Mouse (Mus musculus) embryonic facial prominence, embryonic 11.5 days (tissue): ENCODE measurements around the gene Foxm1. TPM values are rescaled to one million over a fixed set of nuclear protein-coding genes. Genes with fewer than 3 reads are reported as not detected.

Source experiments
- ATAC-seq: fragments of 200-750 bp; cut with Nextera tagmentation; replicated peaks from 2 replicates; pipeline ENCODE4 v1.8.0; 2017; ENCODE audit warnings: low read depth; ENCODE audit not compliant: insufficient number of reproducible peaks, low FRiP score, low TSS enrichment
- DNase-seq: peaks from one replicate; pipeline ENCODE4 v3.0.0-alpha.2; 2015; ENCODE audit warnings: low spot score
- H3K27ac ChIP-seq: fragments of 300-500 bp; sonication (generic); replicated peaks from 2 replicates; pipeline ENCODE4 v1.5.1; 2014; ENCODE audit warnings: mild to moderate bottlenecking, low read depth, low read length, control low read depth
- H3K27me3 ChIP-seq: fragments of 300-500 bp; sonication (generic); 2 replicates; pipeline ENCODE4 v1.6.1; 2014; ENCODE audit warnings: mild to moderate bottlenecking, low read length, moderate library complexity, mixed read lengths; ENCODE audit not compliant: control insufficient read depth, insufficient read depth
- H3K36me3 ChIP-seq: fragments of 300-500 bp; sonication (generic); replicated peaks from 2 replicates; pipeline ENCODE4 v1.6.1; 2014; ENCODE audit warnings: low read depth, mild to moderate bottlenecking, low read length, moderate library complexity, mixed read lengths; ENCODE audit not compliant: control insufficient read depth, insufficient read depth
- H3K4me1 ChIP-seq: fragments of 300-500 bp; sonication (generic); 2 replicates; pipeline ENCODE4 v1.6.1; 2014; ENCODE audit warnings: low read length, mixed read lengths; ENCODE audit not compliant: control insufficient read depth, insufficient read depth
- H3K4me2 ChIP-seq: fragments of 300-500 bp; sonication (generic); 2 replicates; pipeline ENCODE4 v1.6.1; 2014; ENCODE audit warnings: low read depth, mild to moderate bottlenecking, control low read depth, low read length, moderate library complexity
- H3K4me3 ChIP-seq: fragments of 300-500 bp; sonication (generic); 2 replicates; pipeline ENCODE4 v1.5.1; 2014; ENCODE audit warnings: low read depth, low read length, control low read depth
- H3K9ac ChIP-seq: fragments of 300-500 bp; sonication (generic); replicated peaks from 2 replicates; pipeline ENCODE4 v1.6.1; 2014; ENCODE audit warnings: mild to moderate bottlenecking, control low read depth, low read length
- H3K9me3 ChIP-seq: fragments of 300-500 bp; sonication (generic); replicated peaks from 2 replicates; pipeline ENCODE4 v1.6.1; 2016; ENCODE audit warnings: mild to moderate bottlenecking, low read length, inconsistent platforms, mixed read lengths; ENCODE audit not compliant: control insufficient read depth
- WGBS: fragments of 180-500 bp; shearing (Covaris S2); extraction: QIAGEN DNeasy Blood & Tissue Kit; methylation state at CpG from one replicate; pipeline ENCODE4 v1.1.7; 2014; 5-methylcytosine and 5-hydroxymethylcytosine counted together
- polyA plus RNA-seq: library from polyadenylated mRNA; unstranded; fragments of >200 nt; fragmentation: Nextera tagmentation; extraction: Ambion mirVana; gene quantifications from 2 replicates; pipeline ENCODE4 v1.2.1, GENCODE M21; 2014

Foxm1 gene
- polyA plus RNA-seq, 1 experiment from 2014 or later, result 40.7 TPM

GRCm38 (mm10) chr6:128361901-128362300, 866 bp upstream of the Foxm1 start:
- Histone ChIP-seq H3K27me3 (no peaks in the 10 kb centered on the region), H3K27ac (peak overlapping the region; percentile 96), H3K36me3 (peaks cover 8% of the 10 kb centered on the region), H3K4me2 (peak overlapping the region; percentile 79), H3K9ac (peak overlapping the region; percentile 95), H3K4me1 (no peaks in the 10 kb centered on the region; the same call in 1 of the 2 replicates), H3K4me3 (peak overlapping the region; percentile 95), H3K9me3 (no peaks in the 10 kb centered on the region)
- DNase-seq (no peak), ATAC-seq (no peak)
- WGBS, result 18% methylated on average over 8 of the region's 9 CpGs

DNA sequence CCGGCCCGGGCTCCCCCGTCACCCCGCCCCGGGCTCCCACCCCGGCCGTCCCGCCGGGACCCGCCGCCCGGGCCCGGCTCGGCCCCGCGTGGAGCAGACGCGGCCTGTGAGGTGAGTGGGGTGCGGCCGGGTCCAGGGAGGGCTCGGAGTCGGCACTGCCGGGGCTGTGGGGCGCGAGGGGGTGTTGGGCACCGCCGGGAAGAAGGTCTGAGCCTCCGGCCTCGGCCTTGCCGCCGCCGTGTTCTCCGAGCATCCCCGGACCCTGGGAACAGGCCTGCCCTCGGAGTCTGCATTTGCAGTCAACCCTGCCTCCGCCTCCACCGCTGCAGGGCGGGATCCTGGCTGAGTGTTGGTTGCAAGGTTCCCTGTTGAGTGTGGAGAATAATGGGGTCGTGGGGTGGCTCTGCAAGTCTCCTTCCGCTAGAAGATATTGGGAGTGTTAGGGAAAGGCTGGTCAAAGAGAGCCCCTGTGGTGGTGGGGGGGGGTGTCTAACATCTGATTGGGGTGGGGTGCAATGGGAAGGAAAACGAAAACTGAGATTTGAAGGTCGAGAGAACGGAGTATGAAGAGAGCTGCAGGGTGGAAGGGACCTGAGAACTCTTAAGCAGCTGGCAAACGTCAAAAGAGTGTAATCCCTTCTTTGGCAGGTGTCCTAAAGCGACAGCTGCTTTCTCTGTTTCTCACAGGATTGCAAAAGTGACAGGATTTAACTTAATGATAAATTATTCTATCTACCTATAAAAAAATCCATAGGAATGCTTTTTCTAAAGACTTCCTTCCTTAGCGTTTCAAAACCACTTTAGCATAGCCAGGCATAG, 449 bp downstream of the Foxm1 start:
- DNase-seq, result peak; percentile 58
- Histone ChIP-seq H3K4me3 (peak overlapping the region; percentile 95), H3K4me1 (no peaks in the 10 kb centered on the region; the same call in 1 of the 2 replicates), H3K9me3 (no peaks in the 10 kb centered on the region), H3K36me3 (peaks cover 9% of the 10 kb centered on the region), H3K27ac (peak overlapping the region; percentile 96), H3K4me2 (peak overlapping the region; percentile 79), H3K27me3 (no peaks in the 10 kb centered on the region), H3K9ac (peak overlapping the region; percentile 95)
- 2% methylated on average over 33 of the region's 46 CpGs for WGBS
- ATAC-seq, result peak; percentile 60

DNA sequence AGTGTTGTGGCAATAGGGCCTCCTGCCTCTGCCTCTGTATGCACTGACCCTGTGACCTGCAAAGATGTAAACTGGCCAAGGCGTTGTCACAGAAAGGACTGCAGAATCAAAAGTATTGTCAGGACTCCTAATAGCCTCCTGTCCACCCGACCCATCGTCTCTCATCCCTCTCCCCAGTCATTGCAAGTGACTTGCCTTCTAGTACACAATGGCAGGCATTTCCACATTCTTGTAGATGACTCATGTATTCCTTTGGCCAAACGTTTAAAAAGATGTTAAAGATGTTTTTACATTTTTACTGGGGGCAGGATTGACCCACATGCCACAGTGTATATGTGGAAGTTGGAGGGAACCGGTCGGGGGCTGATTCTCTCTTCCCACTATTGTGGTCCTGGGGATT, 2.0 kb downstream of the Foxm1 start:
- no peak overlapping the region for H3K27ac ChIP-seq
- no peaks in the 10 kb centered on the region; the same call in 1 of the 2 replicates for H3K4me1 ChIP-seq
- H3K36me3 ChIP-seq, result peaks cover 13% of the 10 kb centered on the region
- DNase-seq (no peak), ATAC-seq (no peak)
- WGBS, result 80% methylated on average over 6 of the region's 6 CpGs
- no peak overlapping the region for H3K4me3 ChIP-seq
- H3K27me3 ChIP-seq, result no peaks in the 10 kb centered on the region
- H3K9me3 ChIP-seq, result no peaks in the 10 kb centered on the region
- H3K4me2 ChIP-seq, result no peak overlapping the region
- no peak overlapping the region for H3K9ac ChIP-seq

DNA sequence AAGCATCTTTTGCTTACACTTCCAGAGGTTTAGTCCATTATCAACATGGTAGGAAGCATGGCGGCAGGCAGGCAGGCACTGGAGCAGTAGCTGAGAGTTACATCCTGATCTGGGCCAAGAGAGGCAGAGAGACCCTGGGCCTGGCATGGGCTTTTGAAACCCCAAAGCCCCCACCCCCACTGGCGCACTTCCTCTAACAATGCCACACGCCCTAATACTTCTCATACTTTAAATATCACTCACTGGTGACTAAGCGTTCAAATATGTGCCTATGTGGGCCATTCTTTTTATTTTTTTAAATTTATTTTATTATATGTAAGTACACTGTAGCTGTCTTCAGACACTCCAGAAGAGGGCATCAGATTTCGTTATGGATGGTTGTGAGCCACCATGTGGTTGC, 3.7 kb downstream of the Foxm1 start:
- no peak overlapping the region for H3K9ac ChIP-seq
- H3K36me3 ChIP-seq, result peaks cover 13% of the 10 kb centered on the region
- WGBS, result 95% methylated on average over 5 of the region's 5 CpGs

DNA sequence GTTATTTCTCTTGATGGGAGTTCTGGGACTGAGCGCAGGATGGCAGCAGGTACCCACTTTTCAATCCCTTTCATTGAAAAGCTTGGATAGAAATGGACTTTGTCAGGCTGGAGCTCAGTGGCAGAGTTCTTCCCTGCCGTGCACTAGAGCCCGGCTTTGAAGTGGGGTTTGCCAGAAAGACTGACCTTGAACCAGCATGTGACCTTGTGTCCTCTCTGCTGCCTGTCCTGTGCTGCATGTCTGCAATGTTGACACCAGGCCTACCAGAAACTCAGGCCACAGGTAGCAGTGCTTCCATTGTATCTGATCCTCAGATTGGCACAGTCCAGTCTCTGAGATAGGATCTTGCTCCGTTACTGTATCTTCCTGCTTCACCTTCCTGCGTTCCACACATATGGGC, 7.3 kb downstream of the Foxm1 start:
- WGBS, result 90% methylated on average over 5 of the region's 5 CpGs
- H3K9ac ChIP-seq, result no peak overlapping the region
- H3K4me2 ChIP-seq, result no peak overlapping the region
- no peak for ATAC-seq
- no peaks in the 10 kb centered on the region for H3K4me1 ChIP-seq
- H3K36me3 ChIP-seq, result peaks cover 28% of the 10 kb centered on the region
- no peaks in the 10 kb centered on the region for H3K9me3 ChIP-seq
- H3K4me3 ChIP-seq, result no peak overlapping the region
- no peak for DNase-seq
- no peak overlapping the region for H3K27ac ChIP-seq
- no peaks in the 10 kb centered on the region for H3K27me3 ChIP-seq

More for the DNA sequence above, 3.7 kb downstream of the Foxm1 start:
- no peaks in the 10 kb centered on the region for H3K27me3 ChIP-seq
- no peak for DNase-seq
- no peaks in the 10 kb centered on the region; the same call in 1 of the 2 replicates for H3K4me1 ChIP-seq
- H3K4me2 ChIP-seq, result no peak overlapping the region
- no peak overlapping the region for H3K27ac ChIP-seq
- no peaks in the 10 kb centered on the region for H3K9me3 ChIP-seq
- no peak overlapping the region for H3K4me3 ChIP-seq
- ATAC-seq, result no peak

GRCm38 (mm10) chr6:128375192-128375591, 12.4 kb downstream of the Foxm1 start, which contains the start of the genes Tex52 and Gm44596:
TSS of gene Tex52 (plus strand) at chr6:128375456.
TSS of gene Gm44596 (plus strand) at chr6:128375503.
- Histone ChIP-seq H3K4me3 (no peak within 1 kb of the TSS), H3K27ac (no peak within 1 kb of the TSS; the same call in 1 of the 2 replicates), H3K36me3 (peaks cover 17% of the 10 kb centered on the region)

GRCm38 (mm10) chr6:128376371-128377085, 13.8 kb downstream of the Foxm1 start:
- Histone ChIP-seq H3K4me1 (no peaks in the 10 kb centered on the region), H3K36me3 (peaks cover 17% of the 10 kb centered on the region), H3K9ac (no peak overlapping the region), H3K4me3 (no peak overlapping the region), H3K9me3 (no peaks in the 10 kb centered on the region), H3K27me3 (no peaks in the 10 kb centered on the region), H3K27ac (no peak overlapping the region), H3K4me2 (no peak overlapping the region)
- no peak for ATAC-seq
- 88% methylated on average over 17 of the region's 17 CpGs for WGBS
- DNase-seq, result no peak

More at GRCm38 (mm10) chr6:128375192-128375591, 12.4 kb downstream of the Foxm1 start, which contains the start of the genes Tex52 and Gm44596:
- Histone ChIP-seq H3K9me3 (no peaks in the 10 kb centered on the region), H3K4me2 (no peak within 1 kb of the TSS), H3K4me1 (no peaks in the 10 kb centered on the region), H3K9ac (no peak within 1 kb of the TSS), H3K27me3 (no peaks in the 10 kb centered on the region)
- ATAC-seq, result peak; percentile 71
- 28% methylated on average over 6 of the region's 6 CpGs for WGBS
- DNase-seq, result peak; percentile 65
